Mouse (Mus musculus): ENCODE measurements around the gene Dusp15. TPM values are rescaled to one million over a fixed set of nuclear protein-coding genes. Genes with fewer than 3 reads are reported as not detected.

The Dusp15 gene
- polyA plus RNA-seq, 1 experiment from 2014 or later, result 0.36 TPM

DNA sequence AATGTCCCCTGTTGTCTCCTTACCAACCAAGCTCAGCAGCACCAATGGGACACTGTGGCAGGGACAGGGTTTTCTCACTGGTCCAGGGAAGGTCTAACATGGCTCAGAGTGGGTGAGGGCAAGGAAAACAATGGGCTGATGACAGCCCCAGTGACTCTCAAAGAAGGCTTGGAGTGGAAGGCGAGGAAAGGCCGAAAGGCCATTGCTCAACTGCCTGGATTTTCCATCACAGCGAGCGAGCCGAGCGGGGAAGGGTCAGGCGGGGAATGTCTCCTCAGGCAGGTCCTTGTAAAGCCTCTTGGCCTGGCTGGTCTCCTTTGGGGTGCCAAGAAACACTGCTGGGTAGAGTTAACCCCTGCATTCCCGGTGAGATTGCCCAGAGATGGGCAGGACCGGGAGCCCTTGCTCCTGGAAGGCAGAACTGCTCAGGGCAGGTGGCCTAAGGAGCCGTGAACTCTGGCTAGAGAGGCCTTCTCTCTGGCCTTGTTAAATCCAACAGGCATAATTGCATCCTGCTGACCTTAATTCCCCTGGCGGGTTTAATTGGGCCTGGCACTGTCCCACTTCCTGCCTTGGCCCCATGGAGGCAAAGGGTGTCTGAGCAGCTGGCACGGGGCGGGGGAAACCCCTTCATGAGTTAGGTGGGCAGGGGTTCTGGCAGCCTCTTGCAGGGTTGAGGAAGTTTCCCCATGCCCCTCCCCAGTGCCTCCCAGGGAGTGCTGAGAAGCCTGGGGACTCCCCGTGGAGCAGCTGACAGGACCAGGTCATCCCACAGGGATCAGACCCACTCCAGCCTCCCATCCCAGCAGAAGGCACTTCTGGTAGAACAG, 44.2 kb downstream of the Dusp15 start:
- peak; percentile 25 for ATAC-seq
- in situ Hi-C loops (cut with MboI; ENCODE audit: low pct_unique_long_range_greater_than_20kb), result loop anchor here (5.0 to 25.0 kb wide), 2 partner anchors 170 to 995 kb away; partner anchors contain the start of genes Angpt4 and Id1
- DNase-seq (ENCODE audit: low read depth, low spot score), result no peak
- H3K27me3 ChIP-seq, result no peaks in the 10 kb centered on the region
- ChIA-PET POLR2A (interaction anchor here (0.6 to 0.8 kb wide), 3 partner anchors 21 to 435 kb away, joined by 3 read pairs; no protein-coding TSS in a partner anchor), CTCF (interaction anchor here (1.7 kb wide), 1 partner anchor 44 kb away, joined by 3 read pairs; no protein-coding TSS in a partner anchor)
- no peak for TF ChIP-seq CTCF (IDR thresholded peaks at IDR 0.05)

DNA sequence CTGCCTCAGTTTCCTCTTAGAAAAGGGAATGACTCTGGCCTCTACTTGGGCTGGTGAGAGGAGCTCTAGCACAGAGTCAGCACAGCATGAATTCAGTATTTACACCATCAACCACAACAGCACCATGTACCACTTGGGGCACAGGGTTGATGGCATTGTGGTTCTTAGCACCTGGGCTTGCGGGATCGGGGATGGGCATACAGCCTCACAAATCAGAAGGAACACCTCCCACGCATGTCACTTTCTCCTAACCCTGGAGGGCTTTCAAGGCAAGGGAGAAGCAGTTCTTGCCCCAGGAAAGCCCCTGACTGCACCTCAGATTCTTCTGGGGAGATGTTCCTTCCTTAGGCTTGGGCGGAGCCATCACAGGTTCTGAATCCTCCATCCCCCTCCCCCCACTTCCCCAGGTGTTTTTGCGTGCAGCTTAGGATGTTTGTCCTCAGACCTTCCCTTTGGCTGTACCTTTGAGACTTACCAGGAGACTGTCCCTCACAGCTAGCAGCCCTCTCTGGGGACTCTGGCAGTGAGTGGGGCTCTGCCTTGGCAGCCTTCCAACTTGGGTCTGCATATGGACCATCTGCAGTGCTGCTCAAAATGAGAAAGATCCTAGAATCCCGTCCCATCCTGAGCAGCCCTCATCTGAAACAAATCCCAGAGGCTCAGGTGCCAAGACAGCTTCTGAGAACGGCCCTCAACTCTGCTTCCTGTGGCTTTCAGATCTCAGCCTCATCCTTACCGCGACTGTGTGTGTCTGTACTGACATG, 45.0 kb downstream of the Dusp15 start:
- DNase-seq (ENCODE audit: low read depth, low spot score), result no peak
- in situ Hi-C loops (cut with MboI; ENCODE audit: low pct_unique_long_range_greater_than_20kb), result loop anchor here (5.0 to 25.0 kb wide), 2 partner anchors 169 to 994 kb away; partner anchors contain the start of genes Angpt4 and Id1
- H3K27me3 ChIP-seq, result no peaks in the 10 kb centered on the region
- CTCF ChIA-PET, result interaction anchor here (1.7 kb wide), 1 partner anchor 43 kb away, joined by 3 read pairs; no protein-coding TSS in a partner anchor
- ATAC-seq, result peak; percentile 0
- POLR2A ChIA-PET, result interaction anchor here (0.7 kb wide), 1 partner anchor 20 kb away, joined by 3 read pairs; no protein-coding TSS in a partner anchor
- no peak for TF ChIP-seq CTCF (IDR thresholded peaks at IDR 0.05)

DNA sequence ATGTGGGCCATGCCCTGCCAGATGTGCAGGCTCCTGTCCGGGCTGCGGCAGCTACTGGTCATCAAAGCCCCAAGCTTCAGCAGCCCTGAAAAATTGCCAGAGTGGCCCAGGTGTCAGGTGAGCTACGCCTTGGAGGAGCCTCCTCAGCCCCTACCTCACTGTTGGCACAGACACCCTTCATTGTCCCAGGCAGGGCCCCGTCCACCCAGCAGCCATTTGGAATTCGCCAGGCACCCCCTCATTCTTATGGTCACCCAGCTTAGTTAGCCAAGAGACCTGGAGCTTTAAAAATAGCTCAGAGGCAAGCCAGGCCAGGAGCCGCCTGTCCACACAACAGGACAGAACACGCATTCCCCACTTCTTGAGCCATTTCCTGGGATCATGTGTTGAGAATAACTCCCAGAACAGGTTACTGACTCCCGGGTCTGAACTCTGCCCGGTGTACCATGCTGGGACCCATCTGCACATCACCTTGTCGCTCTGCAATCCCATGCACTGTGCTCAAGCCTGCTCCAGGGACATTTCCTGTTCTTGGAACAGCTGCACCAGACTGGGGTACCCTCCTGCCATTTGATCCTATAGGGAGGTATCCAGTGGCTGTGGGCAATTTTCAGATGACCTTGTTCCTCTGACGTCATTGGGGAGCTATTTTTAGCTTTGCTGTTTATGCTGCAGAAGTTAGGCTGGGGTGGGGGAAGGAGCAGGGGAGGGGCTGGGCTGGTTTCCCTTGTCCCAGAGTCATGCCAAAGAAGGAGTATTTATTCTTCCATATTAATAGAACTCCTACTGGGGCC, 46.3 kb downstream of the Dusp15 start:
- POLR2A ChIA-PET, result interaction anchor here (0.6 to 1.1 kb wide), 3 partner anchors 10 to 1300 kb away, joined by 3 to 4 read pairs (median 3); no protein-coding TSS in a partner anchor
- no peak for DNase-seq (ENCODE audit: low read depth, low spot score)
- TF ChIP-seq CTCF (IDR thresholded peaks at IDR 0.05), result no peak
- ATAC-seq, result no peak
- H3K27me3 ChIP-seq, result no peaks in the 10 kb centered on the region
- CTCF ChIA-PET, result interaction anchor here (1.3 to 3.2 kb wide), 3 partner anchors 16 to 442 kb away, joined by 3 to 11 read pairs (median 6); no protein-coding TSS in a partner anchor
- in situ Hi-C loops (cut with MboI; ENCODE audit: low pct_unique_long_range_greater_than_20kb), result loop anchor here (5.0 to 25.0 kb wide), 2 partner anchors 168 to 993 kb away; partner anchors contain the start of genes Angpt4 and Id1

DNA sequence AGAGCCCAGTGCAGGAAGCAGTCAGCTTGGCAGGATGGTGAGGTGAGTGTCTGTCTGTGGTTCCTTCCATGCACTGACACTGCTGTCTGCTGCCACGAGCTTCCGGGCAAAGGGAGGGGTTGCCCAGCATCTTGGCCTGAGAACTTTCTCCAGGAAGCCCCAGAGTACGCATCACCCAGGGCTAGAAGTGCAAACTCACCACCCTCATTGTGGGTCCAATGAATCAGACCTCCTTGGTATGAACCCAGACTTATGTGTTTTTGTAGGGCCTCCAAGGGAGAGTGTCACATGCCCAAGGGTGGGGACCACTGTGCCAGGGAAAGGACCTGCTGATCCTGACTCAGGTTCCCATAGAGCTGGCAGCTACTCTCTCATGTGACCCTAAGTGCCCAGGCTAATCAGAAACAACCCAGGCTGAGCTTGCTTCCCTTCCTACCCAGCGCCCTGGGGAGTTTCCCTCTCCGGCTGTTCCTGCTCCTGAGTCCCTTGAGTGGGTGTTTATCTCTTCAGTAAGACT, 47.3 kb downstream of the Dusp15 start:
- ATAC-seq, result peak; percentile 49
- peak; percentile 97 for DNase-seq (ENCODE audit: low read depth, low spot score)
- no peak for TF ChIP-seq CTCF (IDR thresholded peaks at IDR 0.05)
- POLR2A ChIA-PET, result interaction anchor here (0.6 to 1.1 kb wide), 4 partner anchors 11 to 235 kb away, joined by 3 to 4 read pairs (median 3); no protein-coding TSS in a partner anchor
- in situ Hi-C loops (cut with MboI; ENCODE audit: low pct_unique_long_range_greater_than_20kb), result loop anchor here (25.0 kb wide), 1 partner anchor 992 kb away; the partner anchor contains the start of gene Angpt4
- CTCF ChIA-PET, result interaction anchor here (1.0 to 3.2 kb wide), 5 partner anchors 15 to 444 kb away, joined by 3 to 11 read pairs (median 4); no protein-coding TSS in a partner anchor
- no peaks in the 10 kb centered on the region for H3K27me3 ChIP-seq

DNA sequence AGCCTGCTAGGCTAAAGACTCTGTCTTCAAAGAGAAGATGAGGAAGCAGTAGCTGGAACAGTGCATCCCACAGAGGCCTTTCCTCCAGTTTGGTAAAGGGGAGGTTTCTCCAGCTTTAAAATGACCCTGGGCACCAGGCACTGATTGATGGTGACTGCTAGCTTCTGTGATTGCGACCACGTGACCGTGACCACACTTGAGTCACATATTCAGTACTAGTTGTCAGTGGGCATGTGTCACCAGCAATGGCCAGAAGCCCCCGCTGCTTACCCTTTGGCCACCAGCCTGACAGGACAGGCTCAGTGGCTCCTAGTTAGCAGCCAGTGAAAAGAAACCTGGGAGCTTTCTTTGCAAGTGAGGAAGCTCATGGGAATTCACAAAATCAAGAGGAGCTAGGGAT, 47.9 kb downstream of the Dusp15 start:
- TF ChIP-seq CTCF (IDR thresholded peaks at IDR 0.05), result no peak
- CTCF ChIA-PET, result interaction anchor here (1.0 to 3.2 kb wide), 4 partner anchors 15 to 264 kb away, joined by 3 to 11 read pairs (median 5); no protein-coding TSS in a partner anchor
- ATAC-seq, result no peak
- POLR2A ChIA-PET, result interaction anchor here (0.6 to 1.1 kb wide), 2 partner anchors 220 to 236 kb away, joined by 3 to 4 read pairs; no protein-coding TSS in a partner anchor
- DNase-seq (ENCODE audit: low read depth, low spot score), result no peak
- no peaks in the 10 kb centered on the region for H3K27me3 ChIP-seq
- in situ Hi-C loops (cut with MboI; ENCODE audit: low pct_unique_long_range_greater_than_20kb), result loop anchor here (25.0 kb wide), 1 partner anchor 991 kb away; the partner anchor contains the start of gene Angpt4

DNA sequence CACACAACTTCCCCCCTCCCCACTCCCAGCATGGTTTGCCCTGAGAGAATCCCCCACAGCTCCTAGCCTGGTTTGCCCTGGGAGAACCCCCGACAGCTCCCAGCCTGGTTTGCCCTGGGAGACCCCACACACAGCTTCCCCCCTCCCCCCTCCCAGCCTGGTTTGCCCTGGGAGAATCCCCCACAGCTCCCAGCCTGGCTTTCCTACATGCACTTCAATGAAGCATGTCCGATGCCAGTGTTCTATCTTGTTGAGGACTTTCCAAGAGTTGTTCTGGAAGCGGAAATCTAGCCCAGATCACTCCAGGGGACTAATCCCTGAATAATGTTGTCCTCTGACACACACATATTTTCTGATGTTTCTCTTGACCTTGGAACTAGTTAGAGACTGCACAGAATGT, 48.8 kb downstream of the Dusp15 start:
- CTCF ChIA-PET, result interaction anchor here (1.2 to 3.2 kb wide), 2 partner anchors 14 to 17 kb away, joined by 3 to 11 read pairs; no protein-coding TSS in a partner anchor

DNA sequence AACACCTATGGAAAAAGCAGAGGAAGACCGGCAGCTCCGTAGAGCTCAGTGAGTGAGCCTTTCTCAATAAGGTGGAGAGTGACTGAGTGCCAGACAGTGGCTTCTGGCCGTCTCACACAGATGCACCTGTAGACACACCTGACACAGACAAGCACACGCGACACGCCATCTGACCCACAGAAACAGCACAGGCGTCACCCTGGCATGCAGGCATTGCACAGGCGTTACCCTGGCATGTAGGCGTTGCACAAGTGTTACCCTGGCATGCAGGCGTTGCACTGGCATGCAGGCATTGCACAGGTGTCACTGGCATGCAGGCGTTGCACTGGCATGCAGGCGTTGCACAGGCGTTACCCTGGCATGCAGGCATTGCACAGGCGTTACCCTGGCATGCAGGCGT, 50.2 kb downstream of the Dusp15 start:
- in situ Hi-C loops (cut with MboI; ENCODE audit: low pct_unique_long_range_greater_than_20kb), result loop anchor here (25.0 kb wide), 1 partner anchor 989 kb away; the partner anchor contains the start of gene Angpt4
- TF ChIP-seq CTCF (IDR thresholded peaks at IDR 0.05), result no peak
- ChIA-PET POLR2A (no interaction called here), CTCF (no interaction called here)
- H3K27me3 ChIP-seq, result no peaks in the 10 kb centered on the region
- DNase-seq (ENCODE audit: low read depth, low spot score) (no peak), ATAC-seq (no peak)

More for the DNA sequence above, 48.8 kb downstream of the Dusp15 start:
- DNase-seq (ENCODE audit: low read depth, low spot score) (peak; percentile 92), ATAC-seq (no peak)
- POLR2A ChIA-PET, result no interaction called here
- no peak for TF ChIP-seq CTCF (IDR thresholded peaks at IDR 0.05)
- in situ Hi-C loops (cut with MboI; ENCODE audit: low pct_unique_long_range_greater_than_20kb), result loop anchor here (25.0 kb wide), 1 partner anchor 990 kb away; the partner anchor contains the start of gene Angpt4
- no peaks in the 10 kb centered on the region for H3K27me3 ChIP-seq

DNA sequence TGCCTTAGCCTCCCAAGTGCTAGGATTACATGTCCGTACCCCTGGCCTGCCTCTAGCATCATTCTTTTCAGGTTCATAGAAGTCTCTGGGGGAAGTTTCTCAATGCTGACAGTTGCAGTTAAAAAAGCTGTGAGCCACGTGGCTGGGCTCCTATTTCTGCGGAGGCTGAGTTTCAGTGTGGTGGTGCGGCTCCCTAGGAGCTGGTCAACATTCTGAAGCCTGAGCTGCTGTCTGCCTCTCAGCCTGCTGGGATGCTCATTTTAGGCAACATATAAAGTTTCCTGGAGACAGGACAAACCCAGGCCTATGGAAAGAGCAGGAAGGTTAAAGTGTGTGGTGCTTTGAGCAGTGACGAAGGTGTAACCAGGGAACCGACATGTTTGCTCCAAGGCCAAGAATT, 52.5 kb downstream of the Dusp15 start:
- CTCF ChIA-PET, result interaction anchor here (1.4 kb wide), 1 partner anchor 19 kb away, joined by 4 read pairs; no protein-coding TSS in a partner anchor
- POLR2A ChIA-PET, result no interaction called here
- no peak for TF ChIP-seq CTCF (IDR thresholded peaks at IDR 0.05)
- no peak for ATAC-seq
- DNase-seq (ENCODE audit: low read depth, low spot score), result no peak
- in situ Hi-C loops (cut with MboI; ENCODE audit: low pct_unique_long_range_greater_than_20kb), result no loop called here
- H3K27me3 ChIP-seq, result no peaks in the 10 kb centered on the region

DNA sequence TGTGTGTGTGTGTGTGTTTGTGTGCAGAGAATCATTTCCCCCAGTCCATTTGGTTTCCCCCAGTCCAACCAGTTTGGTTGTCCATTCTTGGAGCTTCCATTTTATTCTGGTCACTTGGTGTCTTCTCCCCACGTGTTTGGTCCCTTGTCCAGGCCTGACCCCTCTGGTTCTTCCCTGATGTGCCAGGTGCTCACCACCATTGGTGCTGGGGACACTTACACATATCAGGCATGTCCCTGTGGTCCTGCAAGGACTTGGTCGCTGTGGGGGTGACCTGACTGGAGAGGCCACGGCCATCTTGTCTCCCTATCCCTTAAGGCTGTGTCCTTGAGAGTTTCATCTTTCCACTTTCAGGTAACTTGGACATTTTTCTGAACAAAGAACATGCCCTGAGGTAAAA, 54.6 kb downstream of the Dusp15 start:
- ATAC-seq (no peak), DNase-seq (ENCODE audit: low read depth, low spot score) (no peak)
- no peak for TF ChIP-seq CTCF (IDR thresholded peaks at IDR 0.05)
- POLR2A ChIA-PET, result interaction anchor here (0.6 kb wide), 1 partner anchor 15 kb away, joined by 4 read pairs; no protein-coding TSS in a partner anchor
- CTCF ChIA-PET, result interaction anchor here (1.2 to 2.0 kb wide), 3 partner anchors 10 to 29 kb away, joined by 3 to 6 read pairs (median 4); no protein-coding TSS in a partner anchor
- no peaks in the 10 kb centered on the region for H3K27me3 ChIP-seq
- in situ Hi-C loops (cut with MboI; ENCODE audit: low pct_unique_long_range_greater_than_20kb), result no loop called here

Data from Patski (cell line).